Mouse (Mus musculus): ENCODE measurements around the gene Ssc4d.
A peak's percentile ranks its signal among the peaks of the same experiment; 100 is the strongest.

Ssc4d gene

DNA sequence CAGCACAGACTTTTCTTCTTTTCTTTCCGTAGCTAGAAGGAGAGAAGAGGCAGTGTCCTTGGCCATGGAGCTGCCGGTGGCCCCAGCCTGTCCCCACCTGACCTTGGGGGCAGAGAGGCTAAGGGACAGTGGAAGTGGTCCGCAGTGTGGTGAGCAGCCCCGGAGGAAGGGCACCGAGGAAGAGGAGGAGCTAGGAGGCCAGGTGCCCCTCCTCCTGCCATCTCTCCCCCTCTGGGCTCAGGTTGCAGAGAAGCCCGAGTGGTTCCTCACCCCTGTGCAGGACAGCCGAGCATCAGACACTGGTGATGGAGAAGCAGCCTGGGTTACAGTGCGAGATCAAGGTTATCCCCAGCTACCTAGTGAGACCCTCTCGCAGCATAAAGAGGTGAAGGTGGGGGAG lies at the start of gene Ssc4d:
Ssc4d (minus strand) TSS at position 167 of the 400 bp plus-strand sequence.
- ATAC-seq (ENCODE audit: low TSS enrichment): no peak

DNA sequence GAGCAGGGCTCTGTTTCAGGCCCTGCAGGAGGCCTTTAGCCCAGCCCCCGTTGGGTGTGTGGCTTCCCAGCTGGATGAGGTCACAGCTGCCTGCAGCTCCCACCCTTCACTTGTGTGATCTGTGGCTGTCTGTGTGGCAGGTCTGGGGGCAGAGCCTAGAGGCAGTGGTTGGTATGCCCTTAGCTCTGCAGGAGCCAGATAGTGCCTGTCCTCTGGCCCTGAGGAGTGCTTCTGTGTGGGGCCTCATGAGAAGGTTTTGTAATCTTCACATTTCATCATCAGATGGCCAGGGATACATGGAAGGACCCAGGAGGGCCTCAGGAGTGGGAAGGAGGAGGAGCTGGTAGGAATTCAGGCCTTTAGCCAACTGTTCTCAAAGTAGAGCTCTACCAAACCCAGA lies 45.6 kb upstream of the Ssc4d start:
- ATAC-seq (ENCODE audit: low TSS enrichment): no peak

DNA sequence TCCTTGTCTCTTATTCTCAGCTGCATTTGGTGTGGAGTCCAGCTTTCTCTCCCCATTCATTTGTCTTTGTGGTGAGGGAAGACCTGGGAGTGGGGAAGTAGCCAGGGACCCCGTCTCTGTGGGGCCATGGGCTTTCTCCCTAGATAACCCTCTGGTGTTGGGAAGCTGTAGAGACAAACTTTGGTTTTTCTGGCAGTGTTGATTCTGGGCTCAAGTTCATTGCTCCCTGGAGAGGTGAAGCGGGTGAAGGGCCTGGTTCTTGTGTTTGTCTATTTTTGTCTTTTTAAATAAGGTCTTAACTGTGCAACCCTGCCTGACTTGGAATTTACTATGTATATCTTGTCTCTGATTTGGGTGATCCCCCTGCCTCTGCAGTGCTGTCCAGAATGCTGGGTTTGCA lies 44.4 kb upstream of the Ssc4d start:
- ATAC-seq (ENCODE audit: low TSS enrichment): no peak

DNA sequence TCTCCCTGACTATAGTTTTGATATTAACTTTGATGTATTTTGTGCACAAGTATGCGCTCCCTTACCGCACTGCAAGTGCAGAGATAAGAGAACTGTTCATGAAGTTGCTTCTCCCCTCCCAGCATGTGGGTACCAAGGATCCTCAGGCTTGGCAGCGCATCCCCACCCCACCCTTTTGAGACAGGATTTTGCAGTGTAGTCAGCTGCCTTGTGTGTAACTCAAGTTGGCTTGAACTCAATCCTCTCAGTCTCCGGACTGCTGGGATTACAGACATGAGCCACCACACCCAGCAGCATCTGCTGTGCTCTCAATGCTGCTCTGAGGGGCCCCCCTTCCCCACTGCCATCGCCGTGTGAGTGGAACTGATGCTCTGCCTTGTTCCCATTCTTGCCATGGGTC lies 42.9 kb upstream of the Ssc4d start:
- no peak for ATAC-seq (ENCODE audit: low TSS enrichment)

DNA sequence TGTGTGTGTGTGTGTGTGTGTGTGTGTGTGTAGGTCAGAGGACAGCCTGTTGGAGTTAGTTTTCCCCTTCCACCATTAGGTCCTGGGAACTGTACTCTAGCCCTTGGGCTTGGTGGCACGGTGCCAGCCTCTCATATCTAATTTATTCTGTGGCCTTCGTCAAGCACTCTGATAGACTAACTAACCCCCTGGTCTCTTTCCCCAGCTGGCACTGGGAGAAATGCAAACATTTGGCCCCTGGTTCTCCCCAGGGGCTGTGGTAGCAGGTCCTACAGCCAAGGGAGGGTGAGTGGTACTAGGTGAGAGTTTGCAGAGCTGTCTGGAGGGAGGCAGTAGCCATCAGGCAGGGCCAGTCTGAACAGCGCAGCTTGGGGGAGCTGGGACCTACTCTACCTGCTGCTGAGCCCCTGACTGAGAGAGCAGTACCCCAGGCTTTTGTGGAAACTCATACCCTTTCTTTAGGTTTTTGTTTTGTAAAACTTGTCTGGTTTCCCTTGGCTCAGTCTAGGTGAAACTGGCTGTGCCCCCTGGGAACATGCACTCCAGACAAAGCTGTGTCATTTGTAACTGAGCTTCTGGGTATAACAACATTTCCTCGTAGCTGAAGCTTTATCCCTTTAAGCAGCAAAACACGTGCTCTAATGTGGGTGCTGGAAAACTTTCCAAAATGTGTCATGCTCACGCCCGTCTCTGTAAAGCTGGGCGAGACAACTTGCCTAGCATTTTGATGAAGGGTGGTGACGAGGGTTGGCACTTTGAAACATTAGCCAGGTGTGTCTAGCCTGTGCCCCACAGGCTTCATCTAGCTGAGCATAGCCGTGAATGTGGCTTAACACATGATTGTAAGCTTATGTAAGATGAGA lies 41.9 kb upstream of the Ssc4d start:
- ATAC-seq (ENCODE audit: low TSS enrichment): no peak

DNA sequence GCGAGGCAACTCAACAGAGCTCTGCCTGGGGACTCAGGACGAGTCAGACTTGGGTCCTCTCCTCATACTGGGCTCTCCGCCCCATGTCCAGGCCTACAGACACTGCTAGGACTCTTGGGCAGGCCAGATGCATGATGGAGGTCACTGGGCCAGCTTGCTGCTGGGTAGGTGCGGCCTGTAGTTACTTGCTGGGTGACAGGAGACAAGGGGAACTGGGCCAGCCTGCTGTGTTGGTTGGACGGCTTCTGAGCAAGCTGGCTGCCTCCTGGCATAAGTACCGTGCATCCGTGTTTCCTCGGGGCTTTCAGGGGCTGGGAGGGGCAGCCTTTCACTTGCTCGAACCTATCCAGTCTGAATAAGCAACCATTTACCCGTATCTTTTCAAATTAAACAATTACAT lies 41.3 kb upstream of the Ssc4d start:
- ATAC-seq (ENCODE audit: low TSS enrichment): no peak

DNA sequence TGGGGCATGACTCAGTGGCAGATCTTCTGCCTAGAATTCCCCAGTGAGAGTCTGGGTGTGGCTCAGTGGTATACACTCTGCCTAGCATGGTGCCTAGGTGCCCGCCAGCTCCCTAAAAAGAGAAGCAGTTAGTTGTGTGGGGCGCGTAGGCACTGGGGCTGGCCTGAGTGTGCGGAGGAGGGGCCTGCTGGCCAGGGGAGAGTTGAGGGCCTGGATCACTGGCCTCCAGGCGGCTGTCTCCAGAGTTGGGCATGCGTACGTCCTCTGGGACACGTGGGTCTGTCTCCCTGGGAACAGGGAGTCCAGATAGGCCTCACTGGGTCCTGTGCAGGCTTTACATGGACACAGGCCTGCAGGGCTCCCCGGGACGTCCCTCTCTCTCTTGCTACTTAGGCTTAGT lies 40.5 kb upstream of the Ssc4d start:
- ATAC-seq (ENCODE audit: low TSS enrichment): no peak

DNA sequence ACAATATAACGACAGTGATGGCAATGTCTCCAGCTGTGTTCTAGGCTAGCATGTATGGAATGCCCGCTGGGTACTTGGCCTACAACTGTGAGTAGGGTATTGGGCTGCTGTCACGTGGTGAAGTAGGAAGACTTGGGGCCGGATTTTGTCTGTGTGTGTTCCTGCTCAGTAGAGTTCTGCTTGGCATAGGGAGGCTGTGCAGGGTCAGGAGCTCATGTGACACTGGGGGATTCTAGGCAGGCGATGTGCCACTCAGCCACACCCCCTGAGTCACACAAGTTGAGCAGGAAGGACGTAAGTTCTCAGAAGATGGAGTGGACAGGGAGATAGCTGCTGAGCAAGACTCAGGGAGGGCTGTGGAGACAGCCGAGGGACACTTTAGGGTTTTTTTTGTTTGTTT lies 33.4 kb upstream of the Ssc4d start:
- no peak for ATAC-seq (ENCODE audit: low TSS enrichment)

DNA sequence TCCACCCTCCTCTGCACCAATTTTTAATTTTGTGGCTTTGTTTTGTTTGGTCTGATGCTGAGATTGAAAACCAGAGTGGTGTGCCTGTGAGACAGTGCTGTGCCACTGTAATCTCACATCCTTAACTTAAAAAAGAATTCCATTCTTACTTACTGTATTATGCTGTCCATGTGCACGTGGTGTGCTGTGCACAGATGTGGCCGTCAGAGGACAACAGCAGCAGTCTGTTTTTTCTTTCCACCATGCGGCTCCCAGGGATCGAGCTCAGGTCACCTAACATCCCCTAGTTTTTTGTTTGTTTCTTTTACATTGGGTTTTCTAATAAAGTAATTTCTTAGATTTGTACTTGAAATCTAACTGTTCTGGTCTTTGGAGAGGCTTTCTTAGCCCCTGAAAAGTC lies 30.2 kb upstream of the Ssc4d start:
- ATAC-seq (ENCODE audit: low TSS enrichment): no peak

DNA sequence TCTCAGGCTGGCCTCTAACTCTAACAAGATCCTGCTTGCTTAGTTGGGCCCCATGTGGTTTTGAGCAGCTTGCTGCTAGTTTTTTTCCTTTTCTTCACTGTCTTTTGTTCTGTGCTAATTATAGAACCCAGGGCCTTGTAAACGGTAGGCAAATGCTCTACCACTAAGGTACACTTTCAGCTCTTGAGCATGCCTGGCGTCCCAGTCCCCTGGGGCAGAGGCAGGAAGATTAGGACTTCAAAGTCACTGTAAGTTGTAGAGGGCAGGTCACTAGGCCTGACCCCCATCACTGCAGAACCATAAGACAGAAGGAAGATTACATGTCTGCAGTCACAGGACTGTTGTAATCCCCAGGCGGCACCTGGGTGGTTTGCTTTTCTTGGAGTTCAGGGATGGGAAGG lies 28.4 kb upstream of the Ssc4d start:
- ATAC-seq (ENCODE audit: low TSS enrichment): no peak

DNA sequence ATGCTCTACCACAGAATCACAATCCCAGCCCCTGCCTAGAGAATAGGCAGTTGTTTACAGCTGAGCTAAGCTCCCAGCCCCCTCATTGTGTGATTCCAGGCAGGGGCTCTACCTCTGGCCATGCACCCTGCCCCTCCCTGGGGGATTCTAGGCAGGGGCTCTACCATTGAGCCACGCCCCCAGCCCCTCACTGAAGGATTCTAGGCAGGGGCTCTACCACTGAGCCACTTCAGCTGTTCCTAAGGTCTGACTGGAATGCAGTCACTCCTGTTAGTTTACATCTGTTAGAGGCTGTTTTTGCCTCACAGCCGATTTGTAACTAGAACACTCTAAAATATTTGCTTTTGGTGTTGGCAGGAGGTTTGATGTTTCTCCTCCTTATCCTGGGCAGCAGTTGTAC lies 28.0 kb upstream of the Ssc4d start:
- no peak for ATAC-seq (ENCODE audit: low TSS enrichment)

DNA sequence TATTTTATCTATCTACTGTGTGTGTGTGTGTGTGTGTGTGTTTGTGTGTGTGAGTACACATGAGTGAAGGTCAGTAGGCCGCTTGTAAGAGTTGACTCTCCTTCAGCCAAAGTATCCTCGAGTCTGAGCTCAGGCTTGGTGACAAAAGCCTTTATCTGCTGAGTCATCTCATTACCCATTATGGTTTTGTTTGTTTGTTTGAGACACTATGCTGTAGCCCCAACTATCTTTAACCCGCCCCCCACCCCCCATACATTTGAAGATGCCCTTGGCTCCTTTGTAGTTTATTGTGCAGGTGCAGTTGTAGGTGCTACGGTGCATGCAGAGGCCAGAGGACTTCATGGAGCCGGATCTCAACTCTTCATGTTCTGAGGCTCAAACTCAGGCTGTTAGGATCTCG lies 26.9 kb upstream of the Ssc4d start:
- no peak for ATAC-seq (ENCODE audit: low TSS enrichment)

DNA sequence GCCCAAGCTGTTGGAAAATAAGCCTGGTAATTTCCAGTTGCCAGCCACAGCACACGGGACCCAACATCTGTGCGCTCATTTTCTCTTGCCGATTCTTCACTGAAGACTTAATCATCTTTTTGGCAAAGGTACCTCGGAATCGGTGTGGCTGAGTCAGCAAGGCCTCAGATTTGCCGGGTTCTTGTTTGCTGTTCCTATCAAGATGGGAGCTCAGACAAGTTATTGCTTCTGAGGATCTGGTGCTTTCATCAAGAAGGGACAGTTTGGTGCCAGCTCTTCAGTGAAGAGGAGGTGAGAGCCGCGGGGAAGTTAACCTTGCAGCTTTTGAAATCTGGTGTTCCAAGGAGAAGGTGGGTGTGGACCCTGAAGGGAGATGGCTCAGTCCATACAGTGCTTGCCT lies 21.8 kb upstream of the Ssc4d start:
- ATAC-seq (ENCODE audit: low TSS enrichment): no peak

DNA sequence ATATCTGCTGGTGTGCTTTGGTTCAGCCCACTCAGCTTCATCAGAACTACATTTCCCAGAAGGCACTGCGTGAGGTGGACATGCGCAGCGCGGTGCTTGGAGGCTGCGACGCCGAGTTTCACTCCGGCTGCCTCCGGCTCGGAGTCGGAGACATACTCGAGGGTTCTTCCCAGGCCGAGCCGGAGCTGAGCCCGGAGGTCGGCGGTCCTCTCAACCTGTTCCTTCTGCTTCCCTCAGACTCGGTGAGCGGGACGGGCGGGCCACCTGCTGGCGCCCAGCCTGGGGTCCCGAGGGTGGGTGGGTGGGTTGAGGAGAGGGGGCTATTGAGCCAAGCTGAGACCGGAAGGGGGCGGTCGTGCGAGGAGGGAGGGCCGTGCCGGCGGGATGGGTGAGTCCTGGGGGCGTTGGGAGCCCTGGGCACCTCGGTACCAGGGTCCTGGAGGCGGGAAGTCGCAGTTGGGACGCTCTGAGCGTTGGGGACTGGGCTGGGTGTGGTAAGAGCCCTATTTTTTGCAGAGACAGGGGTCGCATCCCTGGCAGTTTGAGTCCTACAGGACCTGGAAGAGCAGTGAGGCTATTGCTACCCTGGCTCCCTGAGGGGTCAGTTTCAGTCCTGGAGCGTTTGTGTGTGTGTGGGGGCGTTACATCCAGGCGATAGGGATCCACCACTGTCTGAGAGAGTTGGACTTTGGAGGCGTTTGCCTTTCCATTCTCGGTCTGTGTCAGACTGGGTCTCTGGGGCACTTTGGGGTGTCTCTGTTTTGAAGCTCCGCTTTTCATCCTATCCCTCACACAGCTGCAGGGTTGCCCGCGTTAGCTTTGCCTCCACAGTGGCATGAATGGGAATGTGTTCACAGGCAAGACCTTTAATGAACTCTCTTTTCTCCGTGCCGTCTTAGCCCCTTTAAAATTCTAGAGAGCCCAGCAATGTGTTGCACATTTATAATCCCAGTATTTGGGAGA lies 20.7 kb upstream of the Ssc4d start, which contains the start of gene Dtx2:
Dtx2 (plus strand) TSS at position 76 of the 963 bp plus-strand sequence.
- peak; percentile 98 for ATAC-seq (ENCODE audit: low TSS enrichment)

DNA sequence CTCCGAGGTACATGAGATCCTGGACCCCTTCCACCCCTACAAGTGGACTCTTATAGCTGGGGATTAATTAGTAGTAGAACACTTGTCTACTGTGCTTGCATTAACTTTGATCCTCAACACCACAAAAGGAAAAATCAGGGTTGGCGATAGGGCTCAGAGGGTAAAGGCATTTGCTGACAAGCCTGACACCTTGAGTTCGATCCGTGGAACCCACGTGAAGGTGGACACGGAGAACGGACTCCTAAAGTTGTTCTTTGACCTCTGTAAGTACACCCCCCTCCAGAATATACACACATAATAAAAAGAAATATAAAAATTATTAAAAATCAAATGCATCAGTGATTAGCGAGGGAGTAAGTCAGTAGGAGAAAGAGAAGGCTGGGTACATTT lies 20.0 kb upstream of the Ssc4d start:
- ATAC-seq (ENCODE audit: low TSS enrichment): no peak

DNA sequence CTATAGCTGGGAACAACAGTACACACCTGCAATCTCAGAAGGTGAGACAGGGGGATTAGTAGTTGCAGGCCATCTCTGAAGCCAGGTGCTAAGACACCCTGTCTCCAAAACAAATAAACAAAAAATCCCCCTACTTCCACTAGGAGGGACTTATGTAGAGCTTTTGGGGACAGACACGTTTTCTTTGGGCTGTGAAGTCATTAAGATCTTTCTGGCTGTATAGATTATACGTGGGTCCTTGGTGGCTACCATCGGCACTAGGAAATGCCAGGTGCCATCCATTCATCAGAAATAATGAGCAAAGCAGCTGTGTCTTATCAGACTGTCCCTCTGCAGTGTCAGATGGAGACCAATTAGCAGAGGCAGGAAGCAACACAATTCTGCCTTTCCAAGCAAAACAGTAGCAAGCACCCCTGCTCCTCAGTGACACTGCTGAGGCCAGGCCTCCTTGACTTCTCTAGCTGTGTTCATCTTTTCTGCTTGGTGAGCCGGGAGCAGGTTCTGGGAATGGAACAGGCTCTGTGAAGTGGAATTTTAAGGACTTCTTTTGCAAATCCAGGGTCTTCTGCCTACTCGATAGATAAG lies 19.1 kb upstream of the Ssc4d start:
- ATAC-seq (ENCODE audit: low TSS enrichment): no peak

DNA sequence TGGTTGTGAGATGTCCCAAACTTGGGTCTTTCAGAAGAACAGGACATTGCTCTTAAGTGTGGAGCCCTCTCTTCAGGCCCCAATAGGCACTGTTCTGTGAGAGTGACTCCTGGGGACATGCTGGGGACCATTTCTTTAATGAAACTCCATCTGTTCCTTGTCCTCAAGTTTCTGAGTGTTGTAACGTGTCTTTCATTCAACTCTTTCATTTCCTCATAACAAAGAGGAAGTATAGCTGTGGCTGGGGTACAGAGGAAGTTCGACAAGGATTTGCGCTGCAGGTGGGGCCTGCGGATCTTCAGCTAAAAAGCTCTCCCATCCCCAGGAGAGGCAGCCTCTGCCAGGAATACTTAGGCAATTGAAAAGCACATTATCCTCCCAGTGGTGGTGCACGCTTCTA lies 16.3 kb upstream of the Ssc4d start:
- no peak for ATAC-seq (ENCODE audit: low TSS enrichment)

DNA sequence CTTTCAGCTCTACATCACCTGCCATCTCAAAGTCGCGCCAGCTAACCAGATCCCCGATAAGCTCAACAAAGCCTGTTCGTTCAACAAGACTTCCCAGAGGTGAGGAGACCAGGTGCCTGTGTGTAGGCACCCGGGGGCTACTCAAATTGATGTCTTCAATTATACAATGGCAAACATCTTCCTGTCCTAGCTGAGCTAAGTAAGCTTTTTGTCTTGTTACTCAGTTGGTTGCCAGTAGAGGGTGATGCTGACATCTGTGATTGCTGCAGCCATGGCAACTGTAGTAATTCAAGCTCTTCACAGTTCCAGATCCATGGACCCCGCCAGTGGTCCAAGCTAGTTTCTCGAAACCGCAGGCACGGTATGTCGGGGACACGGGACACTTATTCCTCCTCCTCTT lies 12.9 kb upstream of the Ssc4d start:
- peak; percentile 65; the same call in 1 of the 2 replicates for ATAC-seq (ENCODE audit: low TSS enrichment)

DNA sequence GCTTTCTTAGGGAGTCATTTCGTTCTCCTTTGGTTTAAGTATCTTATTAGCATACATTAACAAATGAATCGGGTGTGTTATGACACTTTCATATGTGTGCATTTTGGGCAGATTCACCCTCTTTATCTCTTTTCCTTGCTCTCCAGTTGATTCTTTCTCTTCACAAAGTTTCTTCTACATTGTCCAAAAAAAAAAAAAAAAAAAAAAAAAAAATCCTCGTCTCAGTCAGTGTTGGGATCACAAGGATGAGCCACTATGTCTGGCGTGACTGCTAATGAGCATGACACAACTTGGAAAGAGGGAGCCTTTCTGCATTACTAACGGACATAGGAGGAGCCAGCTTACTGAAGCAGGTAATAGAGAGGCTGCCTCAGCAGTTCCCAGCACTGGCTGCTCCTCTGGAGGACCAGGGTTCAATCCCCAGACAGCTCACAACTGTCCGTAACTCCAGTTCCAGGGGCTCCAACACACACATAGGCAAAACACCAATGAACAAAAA lies 10.3 kb upstream of the Ssc4d start:
- no peak for ATAC-seq (ENCODE audit: low TSS enrichment)

DNA sequence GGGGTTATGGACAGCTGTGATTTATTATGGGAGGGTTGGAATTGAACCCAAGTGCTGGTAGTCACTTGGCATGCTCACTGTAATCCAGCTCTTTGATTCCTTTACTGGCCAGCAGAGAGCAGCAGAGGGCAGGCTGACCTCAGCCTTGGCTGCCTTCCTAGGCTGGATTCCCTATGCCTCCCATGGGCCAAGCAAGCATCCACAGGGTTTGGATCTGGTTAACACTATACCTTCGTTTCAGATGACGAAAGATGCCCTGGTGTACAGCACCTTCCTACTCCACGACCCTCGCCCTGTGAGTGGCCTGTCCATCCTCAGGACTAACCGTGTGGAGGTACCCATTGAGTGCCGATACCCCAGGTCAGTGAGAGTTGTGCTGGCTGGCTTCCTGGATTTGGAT lies 8.1 kb upstream of the Ssc4d start:
- no peak for ATAC-seq (ENCODE audit: low TSS enrichment)

DNA sequence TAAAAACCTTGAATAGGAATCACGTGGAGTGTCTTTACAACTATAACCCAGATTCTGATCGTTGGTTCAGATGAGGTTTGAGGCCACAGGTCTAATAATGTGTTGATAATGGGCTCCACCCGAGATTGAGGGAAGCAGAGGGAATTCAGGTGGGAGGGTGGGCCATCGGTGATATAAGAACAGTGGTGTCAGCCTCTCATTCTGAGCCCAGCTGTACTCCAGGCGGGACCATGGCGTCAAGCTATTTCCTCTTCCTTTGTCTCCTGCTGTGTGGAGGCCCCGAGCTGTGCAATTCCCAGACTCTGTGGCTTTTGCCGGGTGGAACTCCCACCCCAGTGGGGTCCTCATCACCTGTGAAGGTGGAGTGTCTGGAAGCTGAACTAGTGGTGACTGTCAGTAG lies 5.6 kb upstream of the Ssc4d start, which contains the start of gene Zp3:
Zp3 (plus strand) TSS at position 196 of the 400 bp plus-strand sequence.
- no peak for ATAC-seq (ENCODE audit: low TSS enrichment)

DNA sequence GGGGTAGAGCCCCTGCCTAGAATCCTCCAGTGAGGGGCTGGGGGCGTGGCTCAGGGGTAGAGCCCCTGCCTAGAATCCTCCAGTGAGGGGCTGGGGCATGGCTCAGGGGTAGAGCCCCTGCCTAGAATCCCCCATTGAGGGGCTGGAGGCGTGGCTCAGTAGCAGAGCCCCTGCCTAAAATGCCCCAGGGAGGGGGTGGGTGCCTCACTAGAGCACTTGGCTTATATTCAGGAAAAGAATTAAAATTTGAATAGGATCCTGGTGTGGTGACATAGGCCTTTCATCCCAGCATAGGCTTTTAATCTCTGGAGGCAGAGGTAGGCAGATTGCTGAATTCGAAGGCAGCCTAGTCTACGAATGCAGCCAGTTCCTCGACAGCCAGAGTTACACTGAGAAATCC lies 5.0 kb upstream of the Ssc4d start:
- ATAC-seq (ENCODE audit: low TSS enrichment): no peak
